ENCODE assay signal across 20 mouse cellular contexts in the genomic region with DNA sequence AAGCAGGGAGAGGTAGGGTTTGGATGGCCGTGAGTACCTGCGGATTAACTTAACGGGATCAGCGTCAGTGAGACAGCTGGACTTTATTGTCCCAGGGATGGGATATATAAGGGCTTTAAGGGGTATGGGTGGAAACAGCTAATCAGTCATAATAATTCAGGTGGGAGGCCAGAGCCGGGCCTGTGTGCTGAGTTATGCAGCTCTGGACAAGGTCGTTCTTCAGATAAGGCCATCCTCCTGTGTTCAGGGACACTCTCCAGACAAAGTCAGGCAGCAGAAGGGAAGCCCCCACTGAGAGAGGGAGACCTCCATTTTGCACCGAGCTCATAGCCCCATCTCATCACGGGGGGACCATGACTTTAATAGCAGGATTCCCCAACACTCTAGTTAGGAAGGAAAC. TPM values are rescaled to one million over a fixed set of nuclear protein-coding genes. Genes with fewer than 3 reads are reported as not detected.
"Had no signal": no experiment of that assay in that cellular context is flagged by ENCODE, and none has a peak within 500 bp of the region (broad histone marks: within the 10 kb centered on the region; RNA-seq: fewer than 3 reads in every experiment).

No protein-coding gene starts in this region.

- DNase-seq: lung, adult 2 months; lung, postnatal 14 days; lung, postnatal 36 days; right cerebral cortex, postnatal 14 days; thymus, adult 2 months; thymus, postnatal 25 days; thymus, postnatal 4 days had no signal

- H3K36me3 ChIP-seq: lung, embryonic 15.5 days; midbrain, embryonic 13.5 days; midbrain, embryonic 15.5 days; neural tube, embryonic 12.5 days; stomach, embryonic 15.5 days had no signal

- H3K9ac ChIP-seq: lung, embryonic 15.5 days; midbrain, embryonic 13.5 days; midbrain, embryonic 15.5 days; neural tube, embryonic 12.5 days; stomach, embryonic 15.5 days had no signal

- H3K4me1 ChIP-seq: lung, embryonic 15.5 days; midbrain, embryonic 13.5 days; midbrain, embryonic 15.5 days; neural tube, embryonic 12.5 days; stomach, embryonic 15.5 days had no signal

- ATAC-seq: lung, postnatal 0 days; midbrain, embryonic 13.5 days; midbrain, embryonic 15.5 days had no signal

- H3K27ac ChIP-seq: lung, embryonic 15.5 days; macrophage; midbrain, embryonic 13.5 days; midbrain, embryonic 15.5 days; neural tube, embryonic 12.5 days; stomach, embryonic 15.5 days; stomach, postnatal 0 days had no signal

- H3K27me3 ChIP-seq: lung, embryonic 15.5 days; midbrain, embryonic 13.5 days; midbrain, embryonic 15.5 days; neural tube, embryonic 12.5 days; stomach, embryonic 15.5 days had no signal

- H3K4me3 ChIP-seq: lung, embryonic 15.5 days; megakaryocyte, embryonic 14.5 days; midbrain, embryonic 13.5 days; midbrain, embryonic 15.5 days; neural tube, embryonic 12.5 days; stomach, embryonic 15.5 days had no signal

- H3K9me3 ChIP-seq: lung, embryonic 15.5 days; midbrain, embryonic 13.5 days; midbrain, embryonic 15.5 days; stomach, embryonic 15.5 days had no signal

- H3K4me2 ChIP-seq: lung, embryonic 15.5 days; midbrain, embryonic 11.5 days; midbrain, embryonic 13.5 days; midbrain, embryonic 15.5 days; neural tube, embryonic 12.5 days; stomach, embryonic 15.5 days had no signal

RNA-seq across cellular contexts. Expression of gene Dnah10, which starts 56.8 kb away (rescaled TPM):
- total RNA-seq: megakaryocyte progenitor cell, adult 5-6 weeks; monocyte, adult 5-6 weeks; neutrophil, adult 5-6 weeks had no signal
- polyA plus RNA-seq: macrophage; midbrain, embryonic 11.5 days had no signal
